Mouse (Mus musculus) heart, adult 2 months (tissue): ENCODE measurements around the gene Eml6.

Experiments
- CTCF ChIP-seq: fragments of 200-600 bp; IDR thresholded peaks from 2 replicates; pipeline ENCODE4 v1.8.1; 2022; ENCODE audit warnings: antibody characterized with exemption, mild to moderate bottlenecking, moderate library complexity
- EP300 ChIP-seq: fragments of 200-500 bp; IDR thresholded peaks from 2 replicates; pipeline ENCODE4 v1.6.1; 2011; ENCODE audit warnings: low read depth, low read length, control low read depth; ENCODE audit not compliant: insufficient read depth
- POLR2A ChIP-seq: fragments of 200-500 bp; IDR thresholded peaks from 2 replicates; pipeline ENCODE4 v1.6.1; 2011; ENCODE audit warnings: mild to moderate bottlenecking, low read depth, low read length, control low read depth; ENCODE audit not compliant: insufficient read depth

- TF ChIP-seq POLR2A: no peak
- TF ChIP-seq CTCF: no peak
- TF ChIP-seq EP300: no peak
Measured at GRCm38 (mm10) chr11:29778936-29779335, 246.9 kb downstream of the Eml6 start.
